Mouse (Mus musculus): ENCODE measurements around the gene Slc39a10. TPM values are rescaled to one million over a fixed set of nuclear protein-coding genes. Genes with fewer than 3 reads are reported as not detected.

The Slc39a10 gene
- polyA plus RNA-seq, 1 experiment from 2014 or later, result 73.6 TPM

GRCm38 (mm10) chr1:46854036-46854900, 38.4 kb downstream of the Slc39a10 start:
- peak overlapping the region; percentile 55 for H3K4me2 ChIP-seq (ENCODE audit: low read length)
- no peak for ATAC-seq
- H3K4me1 ChIP-seq (ENCODE audit: control insufficient read depth, insufficient read depth, low read length), result peaks cover 26% of the 10 kb centered on the region
- H3K27me3 ChIP-seq (ENCODE audit: control insufficient read depth, insufficient read depth, low read depth, low read length), result no peaks in the 10 kb centered on the region
- peak overlapping the region; percentile 98 for H3K9ac ChIP-seq (ENCODE audit: low read depth, low read length)
- WGBS, result 23% methylated on average over 18 of the region's 18 CpGs
- peak overlapping the region; percentile 99 for H3K27ac ChIP-seq (ENCODE audit: low read length)
- peak overlapping the region; percentile 87 for H3K4me3 ChIP-seq (ENCODE audit: low read depth, low read length)
- no peaks in the 10 kb centered on the region for H3K36me3 ChIP-seq (ENCODE audit: control insufficient read depth, insufficient read depth, low read length)
- no peaks in the 10 kb centered on the region for H3K9me3 ChIP-seq (replicated peaks; ENCODE audit: control insufficient read depth, low read length, poor library complexity, severe bottlenecking)

GRCm38 (mm10) chr1:46853317-46854035, 39.2 kb downstream of the Slc39a10 start:
- Histone ChIP-seq H3K4me2 (ENCODE audit: low read length) (peak overlapping the region; percentile 72), H3K27ac (ENCODE audit: low read length) (peak overlapping the region; percentile 99), H3K36me3 (ENCODE audit: control insufficient read depth, insufficient read depth, low read length) (no peaks in the 10 kb centered on the region), H3K27me3 (ENCODE audit: control insufficient read depth, insufficient read depth, low read depth, low read length) (no peaks in the 10 kb centered on the region), H3K9me3 (replicated peaks; ENCODE audit: control insufficient read depth, low read length, poor library complexity, severe bottlenecking) (no peaks in the 10 kb centered on the region), H3K4me3 (ENCODE audit: low read depth, low read length) (peak overlapping the region; percentile 87), H3K9ac (ENCODE audit: low read depth, low read length) (peak overlapping the region; percentile 98), H3K4me1 (ENCODE audit: control insufficient read depth, insufficient read depth, low read length) (peaks cover 26% of the 10 kb centered on the region)
- under 1% methylated on average over 84 of the region's 86 CpGs for WGBS
- ATAC-seq, result peak; percentile 95

DNA sequence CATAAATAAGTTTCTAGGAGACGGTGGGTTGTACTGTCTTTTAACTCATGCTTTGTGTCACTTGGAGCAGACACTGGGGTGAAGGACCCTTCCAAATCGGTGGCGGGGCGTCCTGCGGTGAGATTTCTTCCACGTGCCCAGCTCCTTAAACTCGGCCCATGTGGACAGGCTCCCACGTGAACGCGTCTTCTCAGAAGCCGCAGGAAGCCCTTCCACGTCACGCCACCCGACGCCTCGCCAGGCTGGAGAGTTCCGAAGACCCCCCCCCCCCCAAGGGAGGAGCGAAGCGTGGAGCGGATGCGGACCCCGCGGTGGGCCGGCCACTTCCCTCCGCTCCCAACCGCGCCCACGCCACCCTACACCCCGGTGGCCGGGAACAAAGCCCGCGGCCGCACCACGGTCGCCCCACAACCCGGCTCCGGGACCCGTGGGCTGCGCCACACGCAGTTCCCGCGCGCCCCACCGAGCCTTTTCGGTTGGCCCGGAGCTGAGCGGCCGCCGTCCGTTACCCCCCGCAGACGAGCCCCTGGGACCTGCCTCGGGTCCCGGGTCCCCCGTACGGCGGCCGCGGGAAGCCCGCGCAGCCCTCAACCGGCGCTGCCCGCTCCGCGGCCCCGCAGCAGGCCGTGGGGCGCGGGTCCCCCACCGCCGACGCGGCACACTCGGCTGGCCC, 39.9 kb downstream of the Slc39a10 start:
- H3K9me3 ChIP-seq (replicated peaks; ENCODE audit: control insufficient read depth, low read length, poor library complexity, severe bottlenecking), result no peaks in the 10 kb centered on the region
- peak overlapping the region; percentile 98 for H3K9ac ChIP-seq (ENCODE audit: low read depth, low read length)
- H3K4me3 ChIP-seq (ENCODE audit: low read depth, low read length), result peak overlapping the region; percentile 87
- H3K4me2 ChIP-seq (ENCODE audit: low read length), result peak overlapping the region; percentile 72
- ATAC-seq, result peak; percentile 49
- under 1% methylated on average over 62 of the region's 75 CpGs for WGBS
- no peaks in the 10 kb centered on the region for H3K27me3 ChIP-seq (ENCODE audit: control insufficient read depth, insufficient read depth, low read depth, low read length)
- H3K27ac ChIP-seq (ENCODE audit: low read length), result peak overlapping the region; percentile 99
- H3K4me1 ChIP-seq (ENCODE audit: control insufficient read depth, insufficient read depth, low read length), result peaks cover 26% of the 10 kb centered on the region
- no peaks in the 10 kb centered on the region for H3K36me3 ChIP-seq (ENCODE audit: control insufficient read depth, insufficient read depth, low read length)

DNA sequence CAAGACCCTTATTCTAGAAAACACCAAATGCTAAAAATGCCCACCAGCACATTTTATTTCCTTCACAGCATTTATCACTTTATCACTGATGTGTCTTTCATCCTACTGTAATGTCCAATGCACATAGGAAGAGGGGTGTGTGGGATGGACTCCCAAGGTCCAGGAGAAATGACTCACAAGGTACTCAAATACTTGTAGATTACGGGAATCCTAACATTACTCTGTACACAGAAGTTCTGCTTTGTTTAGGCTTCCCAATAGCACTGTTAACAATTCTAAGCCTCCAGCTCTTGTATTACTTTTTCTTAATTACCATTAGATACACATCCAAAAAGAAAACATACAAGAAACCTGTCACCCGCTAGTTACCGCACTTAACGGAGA, 40.4 kb downstream of the Slc39a10 start:
- H3K9ac ChIP-seq (ENCODE audit: low read depth, low read length), result peak overlapping the region; percentile 98
- H3K27ac ChIP-seq (ENCODE audit: low read length), result peak overlapping the region; percentile 99
- no peaks in the 10 kb centered on the region for H3K27me3 ChIP-seq (ENCODE audit: control insufficient read depth, insufficient read depth, low read depth, low read length)
- 1% methylated on average over 4 of the region's 4 CpGs for WGBS
- H3K9me3 ChIP-seq (replicated peaks; ENCODE audit: control insufficient read depth, low read length, poor library complexity, severe bottlenecking), result no peaks in the 10 kb centered on the region
- H3K4me3 ChIP-seq (ENCODE audit: low read depth, low read length), result peak overlapping the region; percentile 87
- ATAC-seq, result no peak
- peaks cover 26% of the 10 kb centered on the region for H3K4me1 ChIP-seq (ENCODE audit: control insufficient read depth, insufficient read depth, low read length)
- H3K4me2 ChIP-seq (ENCODE audit: low read length), result peak overlapping the region; percentile 72
- no peaks in the 10 kb centered on the region for H3K36me3 ChIP-seq (ENCODE audit: control insufficient read depth, insufficient read depth, low read length)

DNA sequence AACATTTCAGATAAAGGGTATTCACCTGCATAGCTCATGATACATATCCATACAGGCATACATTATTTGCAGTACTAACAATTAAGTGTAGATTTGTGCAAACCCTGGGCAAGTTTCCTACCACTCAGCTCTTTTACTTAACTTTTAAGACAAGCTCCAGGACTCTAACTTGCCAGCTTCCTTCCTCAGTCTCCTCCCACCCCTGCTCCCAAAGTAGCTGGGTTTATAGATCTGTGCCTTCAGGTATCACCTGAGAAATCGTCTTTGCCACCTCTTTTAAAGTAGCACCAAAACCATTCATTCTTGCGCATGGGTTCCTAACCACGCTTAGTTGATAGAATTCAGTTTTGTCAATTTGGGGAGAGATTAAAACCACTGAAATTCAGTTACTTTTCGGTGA, 41.1 kb downstream of the Slc39a10 start:
- ATAC-seq, result no peak
- Histone ChIP-seq H3K4me2 (ENCODE audit: low read length) (peak overlapping the region; percentile 72), H3K9me3 (replicated peaks; ENCODE audit: control insufficient read depth, low read length, poor library complexity, severe bottlenecking) (no peaks in the 10 kb centered on the region), H3K4me1 (ENCODE audit: control insufficient read depth, insufficient read depth, low read length) (peaks cover 26% of the 10 kb centered on the region), H3K4me3 (ENCODE audit: low read depth, low read length) (peak overlapping the region; percentile 20; the same call in 1 of the 2 replicates), H3K36me3 (ENCODE audit: control insufficient read depth, insufficient read depth, low read length) (no peaks in the 10 kb centered on the region), H3K27me3 (ENCODE audit: control insufficient read depth, insufficient read depth, low read depth, low read length) (no peaks in the 10 kb centered on the region), H3K27ac (ENCODE audit: low read length) (no peak overlapping the region), H3K9ac (ENCODE audit: low read depth, low read length) (no peak overlapping the region)
- WGBS, result 68% methylated on average over 4 of the region's 4 CpGs

DNA sequence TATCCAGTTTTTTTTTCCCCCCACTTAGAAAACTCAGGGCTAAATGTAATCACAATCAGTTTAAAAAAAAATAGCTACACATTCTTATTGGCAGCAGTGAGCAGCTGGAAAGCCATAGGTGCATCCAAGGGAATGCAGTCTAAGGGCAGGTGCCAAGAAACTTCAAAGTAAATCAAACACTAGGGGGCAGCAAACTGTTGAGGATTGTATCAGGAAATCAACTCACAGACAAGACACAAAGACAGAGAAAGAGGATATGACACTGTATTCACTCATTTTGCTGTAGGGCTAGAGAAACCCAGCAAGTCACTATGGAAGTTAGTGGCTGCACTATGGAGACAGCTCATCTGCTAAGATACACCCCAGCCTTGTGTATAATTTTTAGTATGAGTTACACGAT, 42.9 kb downstream of the Slc39a10 start:
- Histone ChIP-seq H3K4me2 (ENCODE audit: low read length) (no peak overlapping the region; the same call in 1 of the 2 replicates), H3K27me3 (ENCODE audit: control insufficient read depth, insufficient read depth, low read depth, low read length) (no peaks in the 10 kb centered on the region), H3K9me3 (replicated peaks; ENCODE audit: control insufficient read depth, low read length, poor library complexity, severe bottlenecking) (no peaks in the 10 kb centered on the region), H3K4me1 (ENCODE audit: control insufficient read depth, insufficient read depth, low read length) (peaks cover 28% of the 10 kb centered on the region), H3K27ac (ENCODE audit: low read length) (0 out of 2 replicates have a peak overlapping the region, but pooled peaks have one; percentile 38), H3K4me3 (ENCODE audit: low read depth, low read length) (no peak overlapping the region), H3K9ac (ENCODE audit: low read depth, low read length) (no peak overlapping the region), H3K36me3 (ENCODE audit: control insufficient read depth, insufficient read depth, low read length) (no peaks in the 10 kb centered on the region)
- 59% methylated on average over 1 of the region's 1 CpGs for WGBS
- no peak for ATAC-seq

- Histone ChIP-seq H3K36me3 (ENCODE audit: control insufficient read depth, insufficient read depth, low read length) (no peaks in the 10 kb centered on the region), H3K27me3 (ENCODE audit: control insufficient read depth, insufficient read depth, low read depth, low read length) (no peaks in the 10 kb centered on the region), H3K4me2 (ENCODE audit: low read length) (no peak overlapping the region), H3K4me3 (ENCODE audit: low read depth, low read length) (no peak overlapping the region), H3K9ac (ENCODE audit: low read depth, low read length) (no peak overlapping the region), H3K9me3 (replicated peaks; ENCODE audit: control insufficient read depth, low read length, poor library complexity, severe bottlenecking) (no peaks in the 10 kb centered on the region), H3K4me1 (ENCODE audit: control insufficient read depth, insufficient read depth, low read length) (peaks cover 8% of the 10 kb centered on the region), H3K27ac (ENCODE audit: low read length) (no peak overlapping the region)
- WGBS, result 41% methylated on average over 5 of the region's 5 CpGs
- ATAC-seq, result no peak
Measured at GRCm38 (mm10) chr1:46845221-46845620, 47.4 kb downstream of the Slc39a10 start.

DNA sequence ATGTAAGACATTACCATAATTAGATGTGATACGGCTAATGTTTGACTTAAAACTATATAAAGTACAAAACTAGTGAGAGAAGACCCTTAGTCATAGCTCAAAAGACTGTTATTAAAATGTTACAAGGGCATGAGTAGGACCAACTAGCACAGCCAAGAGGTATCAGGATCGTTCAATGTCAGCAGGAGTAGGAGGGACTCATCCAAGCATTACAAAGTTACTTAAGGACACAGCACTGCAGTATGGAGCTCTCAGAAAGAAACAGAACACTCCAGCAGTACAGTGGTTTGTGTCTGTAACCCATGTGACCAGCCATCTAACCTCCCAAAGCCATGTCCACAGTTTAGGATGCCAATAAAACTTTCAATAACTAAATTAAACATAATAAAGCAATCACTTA, 48.4 kb downstream of the Slc39a10 start:
- peaks cover 4% of the 10 kb centered on the region; the same call in 1 of the 2 replicates for H3K4me1 ChIP-seq (ENCODE audit: control insufficient read depth, insufficient read depth, low read length)
- no peak overlapping the region for H3K27ac ChIP-seq (ENCODE audit: low read length)
- no peak overlapping the region for H3K9ac ChIP-seq (ENCODE audit: low read depth, low read length)
- H3K4me3 ChIP-seq (ENCODE audit: low read depth, low read length), result no peak overlapping the region
- no peaks in the 10 kb centered on the region for H3K36me3 ChIP-seq (ENCODE audit: control insufficient read depth, insufficient read depth, low read length)
- no peaks in the 10 kb centered on the region for H3K27me3 ChIP-seq (ENCODE audit: control insufficient read depth, insufficient read depth, low read depth, low read length)
- H3K4me2 ChIP-seq (ENCODE audit: low read length), result no peak overlapping the region
- WGBS, result 69% methylated on average over 2 of the region's 2 CpGs
- H3K9me3 ChIP-seq (replicated peaks; ENCODE audit: control insufficient read depth, low read length, poor library complexity, severe bottlenecking), result no peaks in the 10 kb centered on the region
- ATAC-seq, result no peak

Data from midbrain, embryonic 16.5 days (tissue).